Mouse (Mus musculus) liver, embryonic 12.5 days (tissue): ENCODE measurements around the gene Nptn. TPM values are rescaled to one million over a fixed set of nuclear protein-coding genes. Genes with fewer than 3 reads are reported as not detected.
A peak's percentile ranks its signal among the peaks of the same experiment; 100 is the strongest.

Source experiments
- ATAC-seq: fragments of 200-750 bp; cut with Nextera tagmentation; 2 replicates; pipeline ENCODE4 v1.8.0; 2017; ENCODE audit warnings: moderate number of reproducible peaks, mild to moderate bottlenecking, moderate library complexity
- H3K27ac ChIP-seq: fragments of 300-500 bp; sonication (generic); 2 replicates; pipeline ENCODE4 v1.5.1; 2016; ENCODE audit warnings: mild to moderate bottlenecking
- H3K27me3 ChIP-seq: fragments of 300-500 bp; sonication (generic); replicated peaks from 2 replicates; pipeline ENCODE4 v1.6.1; 2016; ENCODE audit warnings: mild to moderate bottlenecking, moderate library complexity
- H3K36me3 ChIP-seq: fragments of 300-500 bp; sonication (generic); 2 replicates; pipeline ENCODE4 v1.6.1; 2016; ENCODE audit warnings: mild to moderate bottlenecking, moderate library complexity
- H3K4me1 ChIP-seq: fragments of 300-500 bp; sonication (generic); 2 replicates; pipeline ENCODE4 v1.6.1; 2016
- H3K4me2 ChIP-seq: fragments of 300-500 bp; sonication (generic); 2 replicates; pipeline ENCODE4 v1.6.1; 2016; ENCODE audit warnings: mild to moderate bottlenecking, moderate library complexity
- H3K4me3 ChIP-seq: fragments of 300-500 bp; sonication (generic); 2 replicates; pipeline ENCODE4 v1.5.1; 2016; ENCODE audit warnings: mild to moderate bottlenecking, moderate library complexity
- H3K9ac ChIP-seq: fragments of 300-500 bp; sonication (generic); 2 replicates; pipeline ENCODE4 v1.6.1; 2016; ENCODE audit warnings: mild to moderate bottlenecking, moderate library complexity
- H3K9me3 ChIP-seq: fragments of 300-500 bp; sonication (generic); replicated peaks from 2 replicates; pipeline ENCODE4 v1.6.1; 2016; ENCODE audit warnings: mild to moderate bottlenecking, moderate library complexity
- WGBS: fragments of 180-500 bp; shearing (Covaris S2); methylation state at CpG from one replicate; pipeline ENCODE4 v1.1.7; 2016; ENCODE audit not compliant: insufficient replicate concordance; 5-methylcytosine and 5-hydroxymethylcytosine counted together
- polyA plus RNA-seq: library from polyadenylated mRNA; unstranded; fragments of >200 nt; fragmentation: Nextera tagmentation; extraction: Ambion mirVana; gene quantifications from 2 replicates; pipeline ENCODE4 v1.2.1, GENCODE M21; 2016

The Nptn gene
- polyA plus RNA-seq, 1 experiment from 2014 or later, result 93.9 TPM

- H3K9ac ChIP-seq, result no peak overlapping the region
- 0 out of 2 replicates have a peak overlapping the region, but pooled peaks have one; percentile 9 for H3K27ac ChIP-seq
- H3K4me2 ChIP-seq, result no peak overlapping the region
- H3K4me1 ChIP-seq, result peaks cover 23% of the 10 kb centered on the region
- no peak for ATAC-seq
- no peaks in the 10 kb centered on the region for H3K27me3 ChIP-seq
- peaks cover 44% of the 10 kb centered on the region for H3K36me3 ChIP-seq
- H3K9me3 ChIP-seq, result no peaks in the 10 kb centered on the region
- no peak overlapping the region for H3K4me3 ChIP-seq
- 91% methylated on average over 1 of the region's 1 CpGs for WGBS
Measured at GRCm38 (mm10) chr9:58623009-58623408, 41.0 kb downstream of the Nptn start.

GRCm38 (mm10) chr9:58627197-58627596 is 45.2 kb downstream of the Nptn start:
- no peak for ATAC-seq
- WGBS, result 64% methylated on average over 2 of the region's 2 CpGs
- H3K27me3 ChIP-seq, result no peaks in the 10 kb centered on the region
- H3K27ac ChIP-seq, result no peak overlapping the region
- H3K4me2 ChIP-seq, result no peak overlapping the region
- H3K4me1 ChIP-seq, result peaks cover 12% of the 10 kb centered on the region; the same call in 1 of the 2 replicates
- H3K36me3 ChIP-seq, result peaks cover 73% of the 10 kb centered on the region
- H3K4me3 ChIP-seq, result no peak overlapping the region
- H3K9ac ChIP-seq, result no peak overlapping the region
- H3K9me3 ChIP-seq, result no peaks in the 10 kb centered on the region

GRCm38 (mm10) chr9:58630441-58630840 is 48.4 kb downstream of the Nptn start:
- no peak for ATAC-seq
- Histone ChIP-seq H3K36me3 (peaks cover 76% of the 10 kb centered on the region), H3K4me2 (no peak overlapping the region), H3K9me3 (no peaks in the 10 kb centered on the region), H3K9ac (no peak overlapping the region), H3K4me3 (no peak overlapping the region), H3K27ac (no peak overlapping the region), H3K4me1 (peaks cover 8% of the 10 kb centered on the region; the same call in 1 of the 2 replicates), H3K27me3 (no peaks in the 10 kb centered on the region)
- WGBS, result 88% methylated on average over 2 of the region's 2 CpGs

- H3K36me3 ChIP-seq, result peaks cover 94% of the 10 kb centered on the region
- H3K9ac ChIP-seq, result peak overlapping the region; percentile 42
- H3K27me3 ChIP-seq, result no peaks in the 10 kb centered on the region
- peak overlapping the region; percentile 33 for H3K4me2 ChIP-seq
- peak; percentile 91 for ATAC-seq
- WGBS, result 80% methylated on average over 6 of the region's 6 CpGs
- peaks cover 56% of the 10 kb centered on the region for H3K4me1 ChIP-seq
- peak overlapping the region; percentile 76 for H3K27ac ChIP-seq
- H3K4me3 ChIP-seq, result no peak overlapping the region
- no peaks in the 10 kb centered on the region for H3K9me3 ChIP-seq
Measured at GRCm38 (mm10) chr9:58648406-58649264, 66.6 kb downstream of the Nptn start.

- 38% methylated on average over 4 of the region's 4 CpGs for WGBS
- Histone ChIP-seq H3K4me3 (no peak overlapping the region), H3K36me3 (peaks cover 94% of the 10 kb centered on the region), H3K4me2 (peak overlapping the region; percentile 33), H3K4me1 (peaks cover 62% of the 10 kb centered on the region), H3K9me3 (no peaks in the 10 kb centered on the region), H3K9ac (peak overlapping the region; percentile 42; the same call in 1 of the 2 replicates), H3K27me3 (no peaks in the 10 kb centered on the region), H3K27ac (peak overlapping the region; percentile 76)
- ATAC-seq, result peak; percentile 52
Measured at GRCm38 (mm10) chr9:58649265-58649626, 67.2 kb downstream of the Nptn start.

- Histone ChIP-seq H3K36me3 (peaks cover 89% of the 10 kb centered on the region), H3K4me2 (no peak overlapping the region), H3K9me3 (no peaks in the 10 kb centered on the region), H3K9ac (no peak overlapping the region), H3K4me3 (no peak overlapping the region), H3K27ac (peak overlapping the region; percentile 57; the same call in 1 of the 2 replicates), H3K27me3 (no peaks in the 10 kb centered on the region), H3K4me1 (peaks cover 67% of the 10 kb centered on the region)
- WGBS, result 52% methylated on average over 4 of the region's 4 CpGs
- ATAC-seq, result no peak
Measured at GRCm38 (mm10) chr9:58651993-58652392, 70.0 kb downstream of the Nptn start.

- Histone ChIP-seq H3K36me3 (peaks cover 78% of the 10 kb centered on the region), H3K9me3 (no peaks in the 10 kb centered on the region), H3K27me3 (no peaks in the 10 kb centered on the region), H3K4me1 (peaks cover 69% of the 10 kb centered on the region), H3K4me3 (no peak overlapping the region), H3K9ac (peak overlapping the region; percentile 14), H3K4me2 (peak overlapping the region; percentile 65), H3K27ac (peak overlapping the region; percentile 28)
- 65% methylated on average over 4 of the region's 4 CpGs for WGBS
- ATAC-seq, result no peak
Measured at GRCm38 (mm10) chr9:58654494-58654893, 72.5 kb downstream of the Nptn start.

GRCm38 (mm10) chr9:58656396-58656795 is 74.4 kb downstream of the Nptn start:
- 43% methylated on average over 2 of the region's 2 CpGs for WGBS
- no peaks in the 10 kb centered on the region for H3K27me3 ChIP-seq
- peaks cover 80% of the 10 kb centered on the region for H3K4me1 ChIP-seq
- peak overlapping the region; percentile 97 for H3K27ac ChIP-seq
- peak overlapping the region; percentile 74 for H3K9ac ChIP-seq
- no peak for ATAC-seq
- H3K36me3 ChIP-seq, result peaks cover 75% of the 10 kb centered on the region
- no peaks in the 10 kb centered on the region for H3K9me3 ChIP-seq
- peak overlapping the region; percentile 65 for H3K4me2 ChIP-seq
- peak overlapping the region; percentile 33 for H3K4me3 ChIP-seq

- peaks cover 75% of the 10 kb centered on the region for H3K36me3 ChIP-seq
- H3K4me1 ChIP-seq, result peaks cover 84% of the 10 kb centered on the region
- H3K4me2 ChIP-seq, result peak overlapping the region; percentile 65
- peak overlapping the region; percentile 74 for H3K9ac ChIP-seq
- peak overlapping the region; percentile 33 for H3K4me3 ChIP-seq
- H3K27ac ChIP-seq, result peak overlapping the region; percentile 97
- no peaks in the 10 kb centered on the region for H3K27me3 ChIP-seq
- H3K9me3 ChIP-seq, result no peaks in the 10 kb centered on the region
- ATAC-seq, result no peak
- 81% methylated on average over 2 of the region's 2 CpGs for WGBS
Measured at GRCm38 (mm10) chr9:58656824-58657223, 74.8 kb downstream of the Nptn start.

- no peaks in the 10 kb centered on the region for H3K9me3 ChIP-seq
- H3K36me3 ChIP-seq, result peaks cover 74% of the 10 kb centered on the region
- peak; percentile 88 for ATAC-seq
- H3K4me3 ChIP-seq, result peak overlapping the region; percentile 33
- peak overlapping the region; percentile 65 for H3K4me2 ChIP-seq
- H3K27ac ChIP-seq, result peak overlapping the region; percentile 97
- H3K27me3 ChIP-seq, result no peaks in the 10 kb centered on the region
- H3K4me1 ChIP-seq, result peaks cover 95% of the 10 kb centered on the region
- WGBS, result 22% methylated on average over 5 of the region's 5 CpGs
- H3K9ac ChIP-seq, result peak overlapping the region; percentile 74
Measured at GRCm38 (mm10) chr9:58657735-58658512, 75.9 kb downstream of the Nptn start.

GRCm38 (mm10) chr9:58658596-58659309 is 76.7 kb downstream of the Nptn start:
- Histone ChIP-seq H3K9me3 (no peaks in the 10 kb centered on the region), H3K9ac (peak overlapping the region; percentile 68), H3K4me1 (peaks cover 95% of the 10 kb centered on the region), H3K4me3 (no peak overlapping the region), H3K36me3 (peaks cover 72% of the 10 kb centered on the region), H3K27ac (peak overlapping the region; percentile 97), H3K27me3 (no peaks in the 10 kb centered on the region), H3K4me2 (peak overlapping the region; percentile 65; the same call in 1 of the 2 replicates)
- 35% methylated on average over 4 of the region's 4 CpGs for WGBS
- ATAC-seq, result no peak
